Mouse (Mus musculus): ENCODE measurements at regions not wholly inside any gene's neighbourhood (a gene's known extent, or its start where the extent isn't known, plus 50 kb on each side); places are given as distances from the start of the nearest gene placed in this dataset.

DNA sequence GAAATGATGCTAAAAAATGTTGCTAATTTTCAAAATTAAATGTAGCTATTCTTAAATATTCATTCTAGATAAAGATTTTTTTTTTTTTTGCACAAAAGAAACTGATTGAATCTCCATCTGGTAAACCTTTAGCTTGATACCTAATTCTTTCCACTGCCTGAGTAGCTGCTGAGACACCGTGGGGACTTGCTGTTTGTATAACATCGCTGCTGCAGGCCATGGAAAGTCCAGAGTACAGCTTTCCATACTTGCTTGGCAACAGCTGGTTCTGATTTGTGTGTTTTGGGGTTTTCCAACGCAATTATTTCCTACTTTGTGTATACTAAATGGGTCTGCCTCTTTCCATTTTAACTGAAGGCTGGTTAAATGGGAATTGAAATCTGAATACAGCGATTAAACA lies 689.7 kb downstream of the Hdgfl1 start:
- no peak for DNase-seq (ENCODE audit: low spot score in 2 of 2)

DNA sequence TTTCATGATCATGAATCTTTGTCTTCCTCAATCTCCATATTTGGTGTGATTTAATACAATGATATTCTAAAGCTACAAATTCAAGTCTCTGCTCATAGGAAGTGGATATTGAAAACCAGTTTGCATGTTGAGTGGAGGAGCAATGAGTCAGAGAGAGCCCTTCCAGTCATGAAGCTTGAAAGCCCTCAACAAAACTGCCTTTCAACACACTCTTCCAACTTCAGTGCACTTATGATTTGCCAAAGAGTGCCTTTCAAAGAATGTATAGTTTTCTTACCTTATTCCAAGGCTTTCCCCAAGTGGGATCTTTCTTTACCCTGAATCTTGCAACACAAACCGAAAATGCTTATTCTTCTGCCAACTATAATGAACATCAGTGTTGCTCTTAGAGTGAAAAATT lies 690.6 kb downstream of the Hdgfl1 start:
- no peak for DNase-seq (ENCODE audit: low spot score in 2 of 2)

DNA sequence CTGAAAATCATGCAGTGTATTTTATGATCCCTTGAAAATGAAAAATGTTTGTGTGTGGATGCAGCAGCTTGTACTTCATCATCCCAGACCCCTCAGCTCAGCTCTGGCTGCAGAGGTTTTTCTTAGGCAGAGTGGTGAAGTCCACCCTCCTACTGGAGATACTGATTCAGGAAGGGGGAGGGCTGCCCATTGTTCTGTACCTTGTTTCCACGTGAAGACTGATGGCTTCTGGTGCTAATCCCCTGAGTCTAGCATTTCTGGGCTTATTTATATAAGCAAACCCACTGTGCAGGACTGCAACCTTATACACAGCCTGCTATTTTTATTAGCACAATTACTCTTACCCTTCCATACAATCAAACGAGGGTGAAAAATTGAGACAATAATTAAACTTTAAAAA lies 708.6 kb downstream of the Hdgfl1 start:
- DNase-seq (ENCODE audit: low spot score in 2 of 2), result no peak

DNA sequence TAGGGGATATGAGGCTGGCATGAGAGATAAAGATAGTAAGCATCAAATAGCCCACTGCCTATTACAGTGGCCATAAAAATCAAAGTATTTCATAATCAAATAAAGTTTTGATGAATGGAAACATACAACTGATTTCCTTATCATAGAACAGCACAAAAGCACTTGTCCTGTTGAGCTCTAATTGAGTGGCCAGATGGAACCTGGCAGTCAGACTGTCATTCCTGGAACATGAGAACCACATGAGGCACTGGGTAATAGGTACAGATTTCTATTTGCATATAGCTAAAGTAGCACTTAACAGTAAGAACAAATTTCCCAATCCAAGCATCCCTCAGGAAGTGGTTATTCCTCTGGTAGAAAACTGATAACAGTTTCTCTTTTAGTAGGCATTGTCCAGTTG lies 732.3 kb downstream of the Hdgfl1 start:
- no peak for DNase-seq (ENCODE audit: low spot score in 2 of 2)

- no peak for DNase-seq (ENCODE audit: low spot score in 2 of 2)
Observed at GRCm38 (mm10) chr13:26026386-26026785, 743.6 kb downstream of the Hdgfl1 start.

GRCm38 (mm10) chr13:26024696-26025095 lies 745.3 kb downstream of the Hdgfl1 start:
- no peak for DNase-seq (ENCODE audit: low spot score in 2 of 2)

DNA sequence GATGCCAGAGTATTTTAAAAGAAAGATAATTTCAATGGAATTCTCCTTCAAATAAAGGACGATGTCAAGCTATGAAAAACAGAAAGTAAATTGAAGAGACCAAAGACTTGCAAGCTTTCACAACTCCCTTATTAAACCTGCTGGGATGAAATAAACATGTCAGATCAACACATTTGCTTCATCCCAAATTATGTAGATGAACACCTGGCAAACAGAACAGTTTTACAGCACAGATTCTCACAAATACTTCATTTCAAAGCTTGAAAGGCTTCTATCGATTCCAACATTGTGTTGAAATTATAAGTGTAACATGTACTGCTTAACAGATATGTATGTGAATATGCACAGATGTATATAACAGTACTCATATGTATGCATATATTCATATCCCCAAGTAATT lies 749.5 kb downstream of the Hdgfl1 start:
- DNase-seq (ENCODE audit: low spot score in 2 of 2), result no peak

- no peak for DNase-seq (ENCODE audit: low spot score in 2 of 2)
Observed at GRCm38 (mm10) chr13:26009131-26009530, 738.8 kb upstream of the Nrsn1 start.

DNA sequence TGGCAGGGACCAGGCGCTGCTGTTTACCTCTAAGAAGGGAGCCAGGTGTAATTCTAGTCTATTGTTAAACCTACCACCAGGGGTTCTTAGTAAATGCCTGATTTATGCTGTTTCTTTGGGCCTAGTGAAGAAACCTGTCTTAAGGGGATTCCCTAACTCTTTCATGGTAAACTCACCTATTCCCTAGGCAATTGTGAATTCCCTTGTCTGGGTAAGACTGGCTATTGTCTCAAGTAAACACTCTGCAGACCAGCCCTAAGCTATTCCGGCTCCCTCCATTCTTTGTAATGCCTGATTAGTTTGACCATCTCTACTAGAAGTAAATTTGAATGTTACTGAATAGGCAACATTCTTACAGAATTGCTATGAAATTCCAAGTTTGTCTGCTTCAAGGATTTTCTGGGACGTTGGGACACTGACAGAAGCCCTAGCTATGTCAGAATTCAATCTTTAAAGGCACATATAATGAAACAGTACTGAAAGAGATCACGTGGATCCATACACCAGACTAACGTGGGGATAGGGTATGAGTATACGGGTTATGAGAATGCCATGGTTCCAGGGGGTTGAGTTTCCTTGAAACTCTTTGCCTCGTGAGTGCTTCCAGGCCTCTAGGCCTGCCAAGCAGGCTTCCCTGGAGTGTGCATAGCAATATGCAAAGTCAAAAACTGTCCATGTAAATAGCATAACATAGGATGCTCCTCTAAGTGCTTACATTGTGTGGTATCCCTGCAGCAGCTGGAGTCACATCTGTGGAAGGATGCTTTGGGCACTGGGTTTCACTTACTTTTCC lies 734.7 kb upstream of the Nrsn1 start:
- DNase-seq (ENCODE audit: low spot score in 2 of 2), result no peak

DNA sequence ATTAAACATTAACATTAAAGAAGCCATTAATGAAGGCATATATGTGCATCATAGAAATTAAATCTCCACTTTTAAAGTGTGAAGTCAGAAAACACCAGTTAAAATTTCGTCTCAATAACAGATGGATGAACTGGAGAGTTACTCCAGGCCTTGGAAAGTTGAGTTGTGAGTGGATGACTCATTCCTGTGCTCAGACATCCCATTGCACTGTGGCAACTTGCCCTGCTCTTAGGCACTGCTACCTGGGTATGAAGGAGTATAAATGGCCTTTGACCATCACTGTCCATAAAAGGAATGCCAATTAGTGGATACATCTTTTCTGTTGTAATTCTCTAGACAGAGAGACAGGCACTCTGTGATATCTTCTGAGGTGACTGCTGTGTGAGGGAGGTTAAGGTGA lies 723.2 kb upstream of the Nrsn1 start:
- DNase-seq (ENCODE audit: low spot score in 2 of 2), result no peak

DNA sequence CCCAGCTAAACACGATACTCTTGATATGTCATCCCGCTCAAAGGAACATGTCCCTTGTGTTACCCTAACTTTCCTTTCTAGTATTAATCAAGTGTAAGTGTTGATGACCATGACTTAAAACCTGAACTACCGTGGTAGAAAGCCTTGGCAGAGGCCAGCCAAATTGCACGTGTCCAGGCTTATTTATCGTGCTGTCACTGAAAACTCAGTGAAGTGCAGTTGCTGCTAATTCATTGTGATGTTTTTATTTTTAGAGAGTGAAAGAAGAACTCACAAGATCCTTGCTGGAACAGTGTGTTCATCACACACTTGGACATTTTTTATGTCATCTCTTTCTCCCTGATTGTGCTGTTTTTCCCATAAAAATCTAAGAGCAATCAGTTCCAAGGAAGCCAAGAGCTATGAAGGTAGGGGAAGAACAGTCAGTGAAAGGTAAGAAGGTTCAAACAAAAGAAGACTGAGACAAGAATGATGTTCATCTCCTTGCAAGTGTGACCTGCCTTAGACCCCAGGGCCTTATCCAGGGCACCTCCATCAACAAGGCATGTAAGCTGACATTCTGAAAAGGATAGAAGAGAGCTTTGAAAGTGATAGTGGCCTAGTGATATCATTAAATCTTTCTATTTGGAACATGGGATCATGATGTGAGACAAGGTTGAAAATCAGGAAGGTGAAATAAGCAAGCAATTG lies 718.9 kb upstream of the Nrsn1 start:
- no peak for DNase-seq (ENCODE audit: low spot score in 2 of 2)

DNA sequence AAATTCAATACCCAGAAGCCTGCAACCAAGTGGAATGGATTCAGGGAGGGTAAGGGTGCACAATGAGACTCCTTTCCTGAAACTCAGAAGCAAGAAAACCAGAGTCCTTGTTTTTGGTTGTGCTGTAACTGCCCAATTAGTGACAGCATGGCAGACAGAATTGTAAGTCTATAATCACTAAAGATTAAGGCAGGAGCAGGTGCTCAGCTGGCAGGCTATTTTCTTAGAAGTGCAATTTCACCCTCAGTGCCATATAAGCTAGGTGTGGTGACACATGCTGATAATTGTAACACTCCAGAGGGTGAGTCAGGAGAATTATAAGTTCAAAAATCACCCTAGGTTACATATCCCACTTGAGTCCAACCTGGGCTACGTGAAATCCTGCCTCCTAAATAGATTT lies 714.2 kb upstream of the Nrsn1 start:
- DNase-seq (ENCODE audit: low spot score in 2 of 2), result no peak

GRCm38 (mm10) chr13:25983659-25984058 lies 713.4 kb upstream of the Nrsn1 start:
- no peak for DNase-seq (ENCODE audit: low spot score in 2 of 2)

DNA sequence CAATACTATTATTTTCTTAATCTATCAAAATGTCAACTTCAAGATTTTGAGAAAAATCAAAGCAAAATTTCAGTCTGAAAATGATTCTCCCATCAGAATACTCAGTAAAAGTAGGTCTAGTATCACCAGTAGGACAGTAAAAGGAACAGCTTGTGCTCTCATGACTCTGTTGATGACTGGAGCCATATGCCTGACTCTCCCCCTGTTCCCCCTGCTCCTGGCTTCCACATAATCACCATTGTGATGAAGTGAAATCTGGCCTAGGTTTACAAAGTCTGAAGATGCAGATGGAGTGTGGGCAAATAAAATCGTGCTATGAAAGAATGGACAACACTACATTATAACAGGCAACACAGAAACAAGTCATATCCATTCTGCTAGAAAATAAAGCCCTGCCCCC lies 708.3 kb upstream of the Nrsn1 start:
- no peak for DNase-seq (ENCODE audit: low spot score in 2 of 2)

DNA sequence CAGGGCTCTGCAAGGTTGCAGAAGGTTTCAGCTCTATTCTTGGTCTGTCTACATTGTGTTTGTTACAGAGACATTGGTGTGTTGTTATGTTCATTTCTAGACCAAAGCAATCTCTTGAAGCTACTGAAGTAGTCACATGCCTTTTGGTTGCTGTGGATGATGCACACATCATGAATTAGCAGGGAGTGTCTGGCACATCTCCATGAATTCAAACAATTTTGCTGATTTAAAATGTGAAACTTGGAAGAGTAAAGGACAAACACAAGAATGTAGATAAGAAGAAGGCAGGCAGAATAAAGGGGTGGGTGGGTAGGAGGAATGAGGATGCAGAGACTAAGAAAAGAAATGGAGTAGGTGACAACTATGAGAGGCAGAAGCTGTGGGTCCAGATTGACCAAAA lies 688.3 kb upstream of the Nrsn1 start:
- DNase-seq (ENCODE audit: low spot score in 2 of 2), result no peak

GRCm38 (mm10) chr13:25958153-25958466 lies 687.8 kb upstream of the Nrsn1 start:
- no peak for DNase-seq (ENCODE audit: low spot score in 2 of 2)

DNA sequence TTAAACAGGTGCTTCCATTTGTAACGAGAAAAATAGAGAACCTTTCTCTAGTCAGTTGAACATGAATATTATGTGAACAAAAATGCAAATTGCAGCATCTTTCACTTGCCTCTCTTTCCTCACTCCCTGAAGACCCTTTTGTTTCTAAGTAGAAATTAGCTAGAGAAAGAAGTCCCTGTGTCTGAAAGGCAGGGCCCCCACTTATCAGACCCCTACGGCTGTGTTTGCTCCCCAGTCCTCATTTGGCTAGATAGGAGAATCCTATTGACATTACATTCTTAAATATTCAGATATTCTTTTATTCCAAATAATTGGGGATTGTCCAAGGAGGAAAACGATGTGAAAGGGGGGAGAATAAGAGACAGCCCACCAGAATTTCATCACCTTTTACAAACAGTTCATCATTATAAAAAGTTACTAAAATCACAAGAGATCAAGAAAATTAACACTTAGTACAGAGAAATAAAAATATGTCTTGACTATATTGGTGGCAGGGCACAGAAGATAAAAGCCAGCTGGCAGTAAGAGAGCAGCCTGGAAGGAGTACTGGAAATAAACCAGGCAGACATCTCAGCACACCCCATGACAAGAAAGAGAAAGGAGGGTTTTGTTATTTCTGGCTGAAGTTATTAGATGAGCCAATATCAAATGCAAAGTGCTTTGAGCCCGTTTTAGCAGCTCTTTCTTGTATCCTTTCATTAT lies 687.3 kb upstream of the Nrsn1 start:
- DNase-seq (ENCODE audit: low spot score in 2 of 2), result no peak

DNA sequence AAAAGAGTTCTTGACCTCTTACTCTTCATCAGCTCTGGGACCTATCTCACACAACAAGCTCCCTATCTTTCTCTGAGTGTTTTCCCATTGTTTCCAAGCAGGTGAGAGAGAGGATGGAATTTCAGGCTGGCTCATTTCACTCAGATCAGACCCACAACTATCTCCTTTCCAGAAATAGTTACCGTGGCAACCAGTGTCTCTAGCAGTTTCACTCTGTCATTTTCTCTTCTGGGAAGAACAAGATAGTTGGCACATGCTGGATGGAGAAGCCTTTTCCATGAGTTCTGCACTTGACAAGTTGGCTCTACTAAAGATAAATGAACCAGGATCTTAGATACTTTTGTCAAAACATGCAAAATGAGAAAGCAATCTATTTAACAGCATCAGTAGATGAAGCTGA lies 667.3 kb upstream of the Nrsn1 start:
- no peak for DNase-seq (ENCODE audit: low spot score in 2 of 2)

GRCm38 (mm10) chr13:25933783-25934182 lies 663.5 kb upstream of the Nrsn1 start:
- DNase-seq (ENCODE audit: low spot score in 2 of 2), result no peak

DNA sequence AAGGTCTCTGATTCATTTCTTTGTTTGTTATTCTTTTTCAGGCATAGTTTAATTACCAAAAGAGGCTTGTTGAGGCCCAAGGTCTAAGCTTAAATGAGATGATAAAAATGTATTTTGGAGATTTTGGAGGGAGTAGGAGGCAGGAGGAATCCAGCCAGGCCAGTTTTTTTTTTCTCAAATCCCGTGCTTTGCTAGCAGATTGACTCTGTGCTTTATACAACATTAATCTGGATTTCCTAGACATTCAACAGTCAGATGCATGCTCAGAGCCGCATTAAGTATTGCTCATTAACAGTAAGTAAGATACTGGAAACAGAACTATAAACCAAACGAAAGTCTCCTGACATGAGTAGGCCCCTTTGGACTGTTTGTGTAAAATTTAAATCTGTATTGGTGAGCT lies 662.9 kb upstream of the Nrsn1 start:
- no peak for DNase-seq (ENCODE audit: low spot score in 2 of 2)

DNA sequence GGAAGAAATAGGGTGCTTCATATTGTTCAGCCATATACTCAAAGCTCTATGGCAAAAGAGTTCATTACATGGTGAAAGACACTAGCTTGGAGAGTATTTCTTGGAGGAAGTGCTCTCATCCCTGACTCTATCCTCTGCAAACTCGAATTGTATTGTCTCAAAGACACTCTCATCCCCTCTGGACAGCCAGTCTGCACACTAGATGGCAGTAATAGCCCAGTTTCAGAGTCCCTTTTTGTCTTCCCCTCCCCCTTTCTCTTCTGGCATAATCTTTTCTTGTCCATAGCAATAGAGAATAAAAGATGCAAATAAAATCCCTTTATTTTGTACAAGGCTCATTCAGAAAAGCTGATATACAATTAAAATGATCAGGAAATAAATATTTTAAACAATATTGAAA lies 662.5 kb upstream of the Nrsn1 start:
- DNase-seq (ENCODE audit: low spot score in 2 of 2), result peak; percentile 14 to 55

DNA sequence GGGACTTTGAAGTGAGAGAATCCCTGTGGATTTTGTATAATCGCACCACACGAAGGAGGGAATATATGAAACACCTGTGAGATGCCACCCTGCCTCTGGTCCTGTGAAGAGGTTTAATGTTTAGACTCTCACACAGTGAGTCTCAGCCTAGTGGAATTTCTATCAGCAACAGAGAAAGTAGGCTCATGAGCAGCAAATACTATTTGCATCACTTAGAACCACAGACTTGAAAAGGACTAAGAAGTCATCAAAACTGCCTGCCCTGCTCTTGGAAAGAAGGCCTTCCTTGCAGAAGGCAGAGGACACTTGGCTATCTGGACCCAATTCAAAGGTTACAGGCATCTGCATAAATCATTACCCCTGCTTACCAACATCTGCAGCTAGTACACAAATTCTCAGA lies 662.1 kb upstream of the Nrsn1 start:
- DNase-seq (ENCODE audit: low spot score in 2 of 2), result no peak

GRCm38 (mm10) chr13:25925685-25926084 lies 655.4 kb upstream of the Nrsn1 start:
- no peak for DNase-seq (ENCODE audit: low spot score in 2 of 2)

Measured in frontal cortex, postnatal 10 days (tissue).